Mouse (Mus musculus) adrenal gland, adult (tissue): ENCODE measurements around the gene Mc1r.
"Not testable (repeated sequence)": the region's sequence is repeated elsewhere in the genome, so short reads cannot be mapped to it uniquely, and the experiment has no call there.

ENCODE experiments used
- DNase-seq, 2 experiments: peaks; one replicate each; pipeline ENCODE4 v3.0.0; 2022 to 2023; ENCODE audit warnings: low spot score in 1 of 2; ENCODE audit not compliant: inconsistent age in 2 of 2

Mc1r gene

GRCm38 (mm10) chr8:123411246-123411645, 4.3 kb downstream of the Mc1r start, which contains the start of gene Tubb3:
TSS of gene Tubb3 (plus strand) at chr8:123411424.
- DNase-seq = peak; percentile 78 to 81

- DNase-seq = peak; percentile 28 to 48
These were observed 4.9 kb downstream of the Mc1r start for GRCm38 (mm10) chr8:123411781-123412327.

DNA sequence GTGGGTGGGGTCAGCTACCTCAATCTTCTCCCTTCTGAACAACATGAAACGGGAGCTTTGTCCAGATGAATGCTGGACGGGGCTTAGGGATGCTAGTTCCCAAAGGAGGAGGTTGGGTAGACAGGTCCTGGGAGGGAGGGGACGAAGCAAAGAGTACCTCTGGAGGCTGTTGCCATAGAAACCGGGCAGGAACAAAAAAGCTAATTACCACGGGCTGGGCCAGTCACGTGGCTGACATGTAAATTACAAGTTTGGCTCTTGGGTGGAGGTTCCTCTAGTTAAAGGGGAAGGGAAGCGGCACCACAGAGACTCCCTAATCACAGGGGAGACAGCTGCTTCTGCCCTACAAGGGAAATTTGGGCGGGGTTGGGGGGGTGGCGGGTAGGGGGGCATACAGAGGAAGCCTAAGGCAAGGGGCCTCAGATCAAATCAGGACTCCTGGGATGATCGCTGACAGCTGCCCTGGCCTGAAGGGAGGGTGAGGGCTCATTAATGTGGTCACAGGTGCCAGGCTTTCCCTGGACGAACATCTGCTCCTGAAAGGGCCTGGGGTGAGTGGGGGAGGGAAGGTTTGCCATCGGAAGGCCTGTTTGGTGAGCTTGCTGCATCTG, 5.8 kb downstream of the Mc1r start:
- peak; percentile 20 to 27 for DNase-seq

GRCm38 (mm10) chr8:123414255-123414654, 7.3 kb downstream of the Mc1r start:
- no peak for DNase-seq

DNA sequence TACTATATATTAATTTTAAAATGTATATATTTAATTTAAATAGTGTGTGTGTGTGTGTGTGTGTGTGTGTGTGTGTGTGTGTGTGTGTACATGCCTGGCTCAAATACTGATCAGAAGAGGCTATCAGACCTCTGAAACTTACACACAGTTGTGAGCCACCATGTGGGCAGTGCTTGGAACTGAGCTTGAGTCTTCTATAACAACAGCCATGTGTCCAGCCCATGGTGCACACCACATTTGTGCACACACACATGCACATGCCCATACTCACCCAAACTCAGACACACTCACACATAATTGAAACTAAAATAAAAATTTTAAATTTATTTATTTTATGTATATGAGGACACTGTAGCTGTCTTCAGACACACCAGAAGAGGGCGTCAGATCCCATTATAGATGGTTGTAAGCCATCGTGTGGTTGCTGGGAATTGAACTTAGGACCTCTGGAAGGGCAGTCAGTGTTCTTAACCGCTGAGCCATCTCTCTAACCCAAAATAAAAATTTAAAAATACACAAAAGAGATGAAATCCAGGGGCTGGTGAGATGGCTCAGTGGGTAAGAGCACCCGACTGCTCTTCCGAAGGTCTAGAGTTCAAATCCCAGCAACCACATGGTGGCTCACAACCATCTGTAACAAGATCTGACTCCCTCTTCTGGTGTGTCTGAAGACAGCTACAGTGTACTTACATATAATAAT, 8.2 kb downstream of the Mc1r start:
- not testable (repeated sequence) for DNase-seq

GRCm38 (mm10) chr8:123415967-123416943, 9.3 kb downstream of the Mc1r start:
- no peak for DNase-seq

GRCm38 (mm10) chr8:123416944-123417555, 10.1 kb downstream of the Mc1r start:
- no peak for DNase-seq

DNA sequence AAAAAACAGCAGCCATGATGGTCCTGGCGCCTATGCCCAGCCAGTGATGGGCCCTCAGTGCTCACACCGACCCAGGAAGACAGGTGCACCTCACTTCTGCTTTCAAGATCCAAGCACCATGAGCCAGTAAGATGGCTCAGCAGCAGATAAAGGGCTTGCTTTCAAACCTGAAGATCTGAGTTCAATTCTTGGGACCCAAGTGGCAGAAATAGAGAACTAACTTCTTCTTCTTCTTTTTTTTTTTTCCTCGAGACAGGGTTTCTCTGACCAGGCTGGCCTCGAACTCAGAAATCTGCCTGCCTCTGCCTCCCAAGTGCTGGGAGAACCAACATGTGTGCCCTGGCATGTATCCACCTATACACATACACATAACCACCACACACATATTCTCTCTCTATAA, 12.8 kb downstream of the Mc1r start:
- no peak for DNase-seq

DNA sequence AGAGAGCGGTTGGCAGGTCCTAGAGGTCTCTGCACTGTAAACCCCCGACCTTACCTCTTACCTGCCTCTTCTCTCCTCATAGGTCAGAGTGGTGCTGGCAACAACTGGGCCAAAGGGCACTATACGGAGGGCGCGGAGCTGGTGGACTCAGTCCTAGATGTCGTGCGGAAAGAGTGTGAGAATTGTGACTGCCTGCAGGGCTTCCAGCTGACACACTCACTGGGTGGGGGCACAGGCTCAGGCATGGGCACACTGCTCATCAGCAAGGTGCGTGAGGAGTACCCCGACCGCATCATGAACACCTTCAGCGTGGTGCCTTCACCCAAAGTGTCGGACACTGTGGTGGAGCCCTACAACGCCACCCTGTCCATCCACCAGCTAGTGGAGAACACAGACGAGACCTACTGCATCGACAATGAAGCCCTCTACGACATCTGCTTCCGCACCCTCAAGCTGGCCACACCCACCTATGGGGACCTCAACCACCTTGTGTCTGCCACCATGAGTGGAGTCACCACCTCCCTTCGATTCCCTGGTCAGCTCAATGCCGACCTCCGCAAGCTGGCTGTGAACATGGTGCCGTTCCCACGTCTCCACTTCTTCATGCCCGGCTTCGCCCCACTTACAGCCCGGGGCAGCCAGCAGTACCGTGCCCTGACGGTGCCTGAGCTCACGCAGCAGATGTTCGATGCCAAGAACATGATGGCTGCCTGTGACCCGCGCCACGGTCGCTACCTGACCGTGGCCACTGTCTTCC, 13.8 kb downstream of the Mc1r start:
- DNase-seq = no peak

GRCm38 (mm10) chr8:123421325-123421724, 14.4 kb downstream of the Mc1r start:
- no peak for DNase-seq

DNA sequence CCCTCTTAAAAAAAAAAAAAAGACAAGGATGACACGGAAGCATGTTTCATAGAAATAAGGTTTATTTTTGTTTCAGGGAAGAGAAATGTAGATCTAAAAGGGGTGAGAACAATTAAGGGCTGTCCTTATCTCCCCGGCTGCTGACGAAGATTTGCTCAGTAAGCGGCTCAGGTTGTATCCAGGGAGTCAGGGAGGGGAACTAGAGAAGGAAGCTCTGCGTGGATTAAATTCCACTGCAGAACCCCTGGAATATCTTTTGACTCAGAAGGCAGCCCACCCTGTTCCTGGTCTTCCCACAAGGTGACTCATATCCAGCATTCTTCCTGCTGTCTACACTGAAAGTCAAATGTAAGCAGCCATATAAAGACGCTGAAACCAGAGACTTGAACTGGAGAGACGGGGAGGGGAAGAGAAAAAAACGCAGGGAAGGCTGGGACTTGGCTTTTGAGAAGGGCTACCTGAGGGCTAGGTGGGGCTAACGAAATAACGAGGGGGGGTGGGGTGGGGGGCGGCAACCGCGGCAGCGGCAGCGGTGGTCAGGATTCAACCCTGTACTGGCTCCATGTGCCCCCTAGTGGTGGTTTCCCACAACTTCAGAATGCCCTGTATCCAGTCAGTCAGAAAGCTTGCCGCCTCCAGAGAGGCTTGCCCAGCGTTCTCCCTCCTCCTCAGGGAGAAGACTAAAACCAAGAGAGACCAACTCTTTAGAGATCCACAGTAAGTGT, 15.3 kb downstream of the Mc1r start:
- DNase-seq = peak; percentile 65 to 90

GRCm38 (mm10) chr8:123422781-123423159, 15.9 kb downstream of the Mc1r start:
- no peak for DNase-seq

DNA sequence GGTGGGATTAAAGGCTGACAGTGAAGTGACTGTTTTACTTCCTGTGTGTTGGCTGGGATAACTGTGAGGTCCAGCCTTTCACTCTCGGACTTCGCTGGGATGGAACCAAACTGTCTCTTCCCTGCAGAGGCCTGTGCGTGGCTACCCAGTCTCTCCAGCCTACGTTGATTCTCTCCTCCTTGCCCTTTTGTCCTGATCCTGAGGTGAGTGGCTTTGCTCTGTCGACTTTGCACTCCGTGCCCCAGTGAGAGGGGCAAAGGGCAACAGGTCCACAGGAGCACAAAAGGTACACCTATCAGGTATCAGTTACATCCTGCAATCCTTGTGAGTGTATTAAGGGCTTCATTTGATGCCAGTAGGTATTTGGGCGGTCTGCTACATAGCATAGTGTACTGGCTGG, 16.5 kb downstream of the Mc1r start, which contains the start of gene Def8:
TSS of gene Def8 (plus strand) at position 87 of the 400 bp plus-strand sequence.
- no peak for DNase-seq

GRCm38 (mm10) chr8:123426511-123427509, 19.9 kb downstream of the Mc1r start:
- DNase-seq = no peak

GRCm38 (mm10) chr8:123427639-123428275, 20.9 kb downstream of the Mc1r start:
- DNase-seq = no peak

- DNase-seq = no peak
These were observed 21.5 kb downstream of the Mc1r start for GRCm38 (mm10) chr8:123428343-123428893.
